Mouse (Mus musculus) layer of hippocampus, adult 9-11 months (tissue): Measurements from ENCODE around the gene Ppp1r14b.

ENCODE experiments used
- DNase-seq: peaks from one replicate; pipeline ENCODE4 v3.0.0; 2022

Ppp1r14b gene

GRCm38 (mm10) chr19:6995255-6995991 is 20.7 kb downstream of the Ppp1r14b start:
- DNase-seq, result peak; percentile 13

- peak; percentile 89 for DNase-seq
Measured at GRCm38 (mm10) chr19:6996006-6996405, 21.2 kb downstream of the Ppp1r14b start, which contains the start of the genes Nudt22 and Trpt1. Gene Nudt22 (minus strand): TSS chr19:6996117. Gene Trpt1 (plus strand): TSS chr19:6996131.

GRCm38 (mm10) chr19:6997721-6998290 is 23.0 kb downstream of the Ppp1r14b start:
- DNase-seq, result peak; percentile 2

- no peak for DNase-seq
Measured at GRCm38 (mm10) chr19:6999360-7000063, 24.7 kb downstream of the Ppp1r14b start.

GRCm38 (mm10) chr19:7006892-7007593 is 32.3 kb downstream of the Ppp1r14b start:
- DNase-seq, result no peak

- no peak for DNase-seq
Measured at GRCm38 (mm10) chr19:7012426-7012825, 37.7 kb downstream of the Ppp1r14b start.

GRCm38 (mm10) chr19:7013984-7014383 is 39.2 kb downstream of the Ppp1r14b start:
- no peak for DNase-seq

GRCm38 (mm10) chr19:7014481-7015135 is 39.8 kb downstream of the Ppp1r14b start:
- DNase-seq, result no peak

GRCm38 (mm10) chr19:7017541-7018457 is 43.0 kb downstream of the Ppp1r14b start:
- no peak for DNase-seq

GRCm38 (mm10) chr19:7018546-7018945 is 43.8 kb downstream of the Ppp1r14b start:
- DNase-seq, result no peak

- DNase-seq, result peak; percentile 85
Measured at GRCm38 (mm10) chr19:7019191-7019590, 44.4 kb downstream of the Ppp1r14b start, which contains the start of gene Fermt3. Gene Fermt3 (minus strand): TSS chr19:7019469.

- DNase-seq, result no peak
Measured at GRCm38 (mm10) chr19:7020224-7020641, 45.5 kb downstream of the Ppp1r14b start.
